Mouse (Mus musculus): Measurements from ENCODE around the gene Fasn. TPM values are rescaled to one million over a fixed set of nuclear protein-coding genes. Genes with fewer than 3 reads are reported as not detected.

Fasn gene
- polyA plus RNA-seq, 1 experiment from 2014 or later: 97.4 TPM

DNA sequence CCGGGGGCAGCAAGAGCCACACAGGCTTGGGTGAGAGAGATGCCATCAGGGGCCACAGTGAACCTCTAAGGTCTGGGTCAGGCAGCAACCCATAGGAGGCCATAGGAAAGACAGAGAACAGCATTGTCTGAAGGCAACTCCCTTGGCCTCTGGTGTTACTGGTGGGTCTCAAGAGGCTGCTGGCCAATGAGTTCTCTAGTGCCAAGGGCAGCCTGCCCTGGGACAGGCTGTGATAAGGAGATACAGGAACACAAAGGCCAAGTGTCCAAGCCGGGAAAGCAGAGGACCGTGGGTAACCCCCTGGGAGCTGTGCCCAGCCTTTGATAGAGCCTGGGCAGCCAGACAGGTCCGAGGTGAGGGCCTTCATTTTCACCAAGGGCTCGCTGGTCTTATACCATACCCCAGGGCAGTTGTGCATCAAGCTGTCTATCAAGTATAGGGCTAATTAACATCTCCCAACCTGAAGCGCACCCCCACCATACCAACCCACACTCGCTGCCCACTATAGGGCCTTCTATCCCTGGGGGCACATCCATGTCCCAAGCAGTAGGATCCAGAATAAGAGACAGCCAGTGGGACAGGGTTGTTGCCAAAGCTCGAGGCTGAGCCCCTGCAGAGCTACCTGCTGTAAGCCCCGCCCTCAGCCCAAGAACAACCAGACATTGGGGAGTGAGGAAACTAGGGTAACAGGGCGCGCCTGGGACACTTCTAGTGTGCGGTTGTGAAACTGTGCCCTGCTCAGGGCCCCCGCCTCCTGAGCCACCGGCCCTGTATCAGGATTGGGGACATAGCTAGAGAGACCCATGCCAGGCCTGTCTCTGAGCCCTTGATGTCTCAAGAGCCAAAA, 3.0 kb downstream of the Fasn start:
- Histone ChIP-seq H3K4me2 (ENCODE audit: low read length) (peak overlapping the region; percentile 68), H3K27ac (ENCODE audit: low read length) (no peak overlapping the region), H3K4me3 (replicated peaks; ENCODE audit: low read length) (peak overlapping the region; percentile 14), H3K9me3 (ENCODE audit: control insufficient read depth, low read length) (no peaks in the 10 kb centered on the region), H3K27me3 (replicated peaks; ENCODE audit: control insufficient read depth, insufficient read depth, low read length) (no peaks in the 10 kb centered on the region), H3K4me1 (replicated peaks; ENCODE audit: control insufficient read depth, insufficient read depth, low read length) (peaks cover 35% of the 10 kb centered on the region), H3K9ac (replicated peaks; ENCODE audit: low read depth, low read length) (peak overlapping the region; percentile 7; the same call in 1 of the 2 replicates), H3K36me3 (ENCODE audit: control insufficient read depth, insufficient read depth) (peaks cover 35% of the 10 kb centered on the region)
- no peak for ATAC-seq
- WGBS: 79% methylated on average over 14 of the region's 14 CpGs

DNA sequence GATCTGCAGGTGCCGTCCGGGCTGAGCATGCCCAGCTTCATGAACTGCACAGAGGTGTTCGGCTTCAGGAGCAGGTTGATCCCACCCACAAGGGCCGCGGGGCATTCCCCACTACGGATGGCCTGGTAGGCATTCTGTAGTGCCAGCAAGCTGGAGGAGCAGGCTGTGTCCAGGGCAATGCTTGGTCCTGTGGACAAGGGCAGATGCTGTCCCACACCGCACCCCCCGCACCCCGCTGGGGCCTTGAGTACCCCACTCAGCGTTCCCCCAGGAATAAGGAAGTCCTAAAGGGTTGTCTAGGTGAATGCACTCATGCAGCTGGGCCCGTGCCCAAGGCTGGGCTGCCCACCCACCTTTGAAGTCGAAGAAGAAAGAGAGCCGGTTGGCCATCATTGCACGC, 3.8 kb downstream of the Fasn start:
- no peak for ATAC-seq
- Histone ChIP-seq H3K36me3 (ENCODE audit: control insufficient read depth, insufficient read depth) (peaks cover 42% of the 10 kb centered on the region), H3K9me3 (ENCODE audit: control insufficient read depth, low read length) (no peaks in the 10 kb centered on the region), H3K4me1 (replicated peaks; ENCODE audit: control insufficient read depth, insufficient read depth, low read length) (peaks cover 33% of the 10 kb centered on the region), H3K9ac (replicated peaks; ENCODE audit: low read depth, low read length) (no peak overlapping the region), H3K4me2 (ENCODE audit: low read length) (no peak overlapping the region), H3K27ac (ENCODE audit: low read length) (no peak overlapping the region), H3K27me3 (replicated peaks; ENCODE audit: control insufficient read depth, insufficient read depth, low read length) (no peaks in the 10 kb centered on the region), H3K4me3 (replicated peaks; ENCODE audit: low read length) (no peak overlapping the region)
- 82% methylated on average over 14 of the region's 14 CpGs for WGBS

DNA sequence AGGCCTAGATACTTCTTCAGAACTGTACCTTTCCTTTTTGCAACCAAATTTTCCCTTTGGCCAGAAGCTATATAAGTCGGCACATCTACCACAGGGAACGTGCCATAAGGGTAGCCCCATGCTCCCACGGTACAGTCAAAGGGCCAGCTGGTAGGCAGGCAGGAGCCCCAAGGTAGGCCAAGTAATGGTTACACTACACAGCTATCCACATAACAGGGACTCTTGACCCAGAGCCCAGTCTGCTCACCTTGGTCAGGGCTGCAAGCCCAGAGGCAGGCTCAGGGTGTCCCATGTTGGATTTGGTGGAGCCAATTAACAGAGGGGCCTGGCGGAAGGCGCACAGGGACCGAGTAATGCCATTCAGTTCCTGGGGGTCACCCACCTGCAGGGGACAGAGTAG, 4.8 kb downstream of the Fasn start:
- peaks cover 26% of the 10 kb centered on the region for H3K4me1 ChIP-seq (replicated peaks; ENCODE audit: control insufficient read depth, insufficient read depth, low read length)
- no peak overlapping the region for H3K9ac ChIP-seq (replicated peaks; ENCODE audit: low read depth, low read length)
- ATAC-seq: no peak
- no peak overlapping the region for H3K4me2 ChIP-seq (ENCODE audit: low read length)
- WGBS: 95% methylated on average over 6 of the region's 6 CpGs
- H3K36me3 ChIP-seq (ENCODE audit: control insufficient read depth, insufficient read depth): peaks cover 50% of the 10 kb centered on the region
- H3K27me3 ChIP-seq (replicated peaks; ENCODE audit: control insufficient read depth, insufficient read depth, low read length): no peaks in the 10 kb centered on the region
- no peak overlapping the region for H3K27ac ChIP-seq (ENCODE audit: low read length)
- H3K4me3 ChIP-seq (replicated peaks; ENCODE audit: low read length): no peak overlapping the region
- no peaks in the 10 kb centered on the region for H3K9me3 ChIP-seq (ENCODE audit: control insufficient read depth, low read length)

DNA sequence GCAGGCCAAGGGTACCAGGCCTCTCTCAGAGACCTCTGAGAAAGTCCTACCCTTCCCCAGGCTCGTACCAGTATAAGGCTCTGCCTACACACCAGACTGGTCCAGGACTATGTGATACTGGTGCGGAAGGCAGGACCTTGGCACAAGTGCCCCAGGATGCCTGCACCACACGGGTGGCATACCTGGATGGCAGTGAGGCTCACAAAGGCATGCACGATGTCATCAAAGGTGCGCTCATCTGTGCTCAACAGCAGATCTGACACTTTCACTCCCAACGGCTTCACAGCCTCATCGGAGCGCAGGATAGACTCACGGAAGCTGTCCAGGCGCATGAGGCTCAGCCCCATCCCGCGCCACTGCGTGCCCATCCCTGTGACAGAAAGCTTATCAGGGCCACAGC, 6.1 kb downstream of the Fasn start:
- no peak for ATAC-seq
- no peak overlapping the region for H3K4me3 ChIP-seq (replicated peaks; ENCODE audit: low read length)
- no peaks in the 10 kb centered on the region for H3K27me3 ChIP-seq (replicated peaks; ENCODE audit: control insufficient read depth, insufficient read depth, low read length)
- no peak overlapping the region for H3K9ac ChIP-seq (replicated peaks; ENCODE audit: low read depth, low read length)
- H3K9me3 ChIP-seq (ENCODE audit: control insufficient read depth, low read length): no peaks in the 10 kb centered on the region
- H3K36me3 ChIP-seq (ENCODE audit: control insufficient read depth, insufficient read depth): peaks cover 62% of the 10 kb centered on the region
- H3K27ac ChIP-seq (ENCODE audit: low read length): no peak overlapping the region
- peaks cover 26% of the 10 kb centered on the region for H3K4me1 ChIP-seq (replicated peaks; ENCODE audit: control insufficient read depth, insufficient read depth, low read length)
- no peak overlapping the region for H3K4me2 ChIP-seq (ENCODE audit: low read length)
- WGBS: 92% methylated on average over 13 of the region's 13 CpGs

DNA sequence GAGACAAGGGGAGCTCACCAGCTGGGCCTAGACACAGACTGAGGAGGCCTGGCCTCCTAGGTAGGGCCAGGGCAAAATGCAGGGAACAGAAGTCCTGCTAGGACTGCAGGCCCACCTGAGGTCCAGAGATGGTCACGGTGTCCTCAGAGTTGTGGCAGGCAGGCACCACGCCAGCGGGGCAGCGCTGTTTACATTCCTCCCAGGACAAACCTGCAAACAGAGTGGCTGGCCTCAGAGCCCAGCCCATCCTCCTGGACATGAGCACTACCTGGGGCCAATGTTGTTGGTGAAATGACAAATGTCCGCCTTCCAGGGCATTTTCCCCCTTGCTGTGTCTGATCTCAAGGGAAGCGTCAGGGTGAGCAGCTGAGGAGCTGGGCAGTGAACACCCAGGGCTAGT, 7.0 kb downstream of the Fasn start:
- Histone ChIP-seq H3K4me1 (replicated peaks; ENCODE audit: control insufficient read depth, insufficient read depth, low read length) (peaks cover 19% of the 10 kb centered on the region), H3K9me3 (ENCODE audit: control insufficient read depth, low read length) (no peaks in the 10 kb centered on the region), H3K4me2 (ENCODE audit: low read length) (no peak overlapping the region), H3K36me3 (ENCODE audit: control insufficient read depth, insufficient read depth) (peaks cover 71% of the 10 kb centered on the region), H3K9ac (replicated peaks; ENCODE audit: low read depth, low read length) (no peak overlapping the region), H3K27ac (ENCODE audit: low read length) (no peak overlapping the region), H3K4me3 (replicated peaks; ENCODE audit: low read length) (no peak overlapping the region), H3K27me3 (replicated peaks; ENCODE audit: control insufficient read depth, insufficient read depth, low read length) (no peaks in the 10 kb centered on the region)
- WGBS: 96% methylated on average over 6 of the region's 6 CpGs
- no peak for ATAC-seq

DNA sequence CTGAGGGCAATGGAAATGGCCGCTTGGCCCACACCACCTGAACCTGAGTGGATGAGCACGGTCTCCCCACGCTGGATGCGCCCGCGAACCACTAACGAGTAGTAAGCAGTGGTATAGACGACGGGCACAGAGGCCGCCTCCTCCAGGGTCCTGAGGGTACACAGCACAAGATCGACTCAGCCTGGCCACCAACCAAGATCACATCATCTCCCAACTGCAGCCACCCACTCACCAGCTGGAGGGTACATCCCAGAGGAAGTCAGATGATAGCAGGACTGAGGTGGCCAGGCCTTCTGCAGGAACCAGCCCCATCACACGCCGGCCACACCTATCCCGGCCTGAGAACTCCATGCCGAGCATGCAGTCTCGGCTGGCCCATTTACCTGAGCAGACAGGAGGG, 12.3 kb downstream of the Fasn start:
- no peak for ATAC-seq

DNA sequence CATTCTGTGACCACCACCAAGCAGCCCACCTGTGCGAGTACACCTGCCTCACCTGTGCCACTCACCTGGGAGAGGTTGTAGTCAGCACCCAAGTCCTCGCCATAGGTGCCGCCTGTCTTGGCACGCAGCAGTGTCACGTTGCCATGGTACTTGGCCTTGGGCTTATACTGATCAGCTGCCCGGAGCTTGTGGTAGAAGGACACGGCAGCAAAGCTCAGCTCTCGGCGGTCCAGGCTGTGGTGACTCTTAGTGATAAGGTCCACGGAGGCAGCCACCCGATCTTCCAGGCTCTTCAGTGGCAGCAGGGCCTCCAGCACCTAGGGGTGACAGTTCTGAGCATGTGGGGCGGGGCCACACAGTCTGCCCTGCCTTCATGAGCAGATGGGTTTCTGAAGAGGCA, 16.3 kb downstream of the Fasn start:
- Histone ChIP-seq H3K4me2 (ENCODE audit: low read length) (no peak overlapping the region), H3K9me3 (ENCODE audit: control insufficient read depth, low read length) (no peaks in the 10 kb centered on the region), H3K27ac (ENCODE audit: low read length) (no peak overlapping the region), H3K4me1 (replicated peaks; ENCODE audit: control insufficient read depth, insufficient read depth, low read length) (no peaks in the 10 kb centered on the region), H3K27me3 (replicated peaks; ENCODE audit: control insufficient read depth, insufficient read depth, low read length) (no peaks in the 10 kb centered on the region), H3K4me3 (replicated peaks; ENCODE audit: low read length) (no peak overlapping the region), H3K36me3 (ENCODE audit: control insufficient read depth, insufficient read depth) (peaks cover 54% of the 10 kb centered on the region), H3K9ac (replicated peaks; ENCODE audit: low read depth, low read length) (no peak overlapping the region)
- WGBS: 94% methylated on average over 12 of the region's 12 CpGs
- no peak for ATAC-seq

More for the DNA sequence above, 12.3 kb downstream of the Fasn start:
- Histone ChIP-seq H3K27ac (ENCODE audit: low read length) (no peak overlapping the region), H3K4me3 (replicated peaks; ENCODE audit: low read length) (no peak overlapping the region), H3K9ac (replicated peaks; ENCODE audit: low read depth, low read length) (no peak overlapping the region), H3K27me3 (replicated peaks; ENCODE audit: control insufficient read depth, insufficient read depth, low read length) (no peaks in the 10 kb centered on the region), H3K4me1 (replicated peaks; ENCODE audit: control insufficient read depth, insufficient read depth, low read length) (no peaks in the 10 kb centered on the region), H3K4me2 (ENCODE audit: low read length) (no peak overlapping the region), H3K9me3 (ENCODE audit: control insufficient read depth, low read length) (no peaks in the 10 kb centered on the region), H3K36me3 (ENCODE audit: control insufficient read depth, insufficient read depth) (peaks cover 88% of the 10 kb centered on the region)
- WGBS: 94% methylated on average over 16 of the region's 16 CpGs

DNA sequence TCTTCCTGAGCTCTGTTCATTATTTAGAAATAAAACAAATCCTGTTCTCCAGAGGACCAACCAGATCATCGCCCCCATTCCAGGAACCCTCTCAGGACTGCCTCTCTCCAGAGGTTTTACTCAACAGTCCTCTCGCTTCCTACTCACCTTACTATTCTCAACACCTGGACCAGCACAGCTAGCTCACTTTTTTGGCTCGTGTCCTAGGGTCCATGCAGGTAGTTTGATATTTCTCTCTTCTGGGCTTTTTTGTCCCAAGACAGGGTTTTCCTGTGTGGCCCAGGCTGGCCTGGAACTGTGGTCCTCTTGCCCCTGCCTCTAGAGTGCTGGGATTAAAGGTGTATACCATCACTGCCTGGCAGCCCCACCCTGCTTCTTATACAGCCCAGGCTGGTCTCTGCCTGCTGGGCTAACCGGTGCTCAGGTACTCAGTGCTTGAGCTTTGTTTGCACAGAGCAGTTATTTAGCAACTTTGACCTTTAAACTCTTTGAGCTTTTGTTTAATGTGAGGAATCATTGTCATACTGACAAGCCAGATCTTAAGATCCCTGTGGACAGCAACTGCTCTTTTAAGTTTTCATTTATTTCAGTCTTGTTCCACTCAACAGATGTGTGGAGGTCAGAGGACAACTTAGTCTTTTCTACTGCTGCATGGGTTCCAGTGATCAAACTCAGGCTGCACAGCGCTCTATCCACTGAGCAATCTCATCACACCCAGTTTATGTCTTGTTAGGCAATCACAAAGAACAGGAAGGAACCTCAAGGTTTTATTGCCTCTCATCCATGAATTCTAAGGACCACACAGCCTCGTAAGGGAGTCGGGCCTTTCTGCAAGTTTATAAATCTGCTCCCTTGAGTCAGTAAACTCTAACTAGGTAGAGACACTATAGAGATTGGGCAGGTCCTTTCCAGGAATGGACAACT, 18.7 kb downstream of the Fasn start:
- Histone ChIP-seq H3K4me2 (ENCODE audit: low read length) (no peak overlapping the region), H3K4me3 (replicated peaks; ENCODE audit: low read length) (no peak overlapping the region), H3K4me1 (replicated peaks; ENCODE audit: control insufficient read depth, insufficient read depth, low read length) (no peaks in the 10 kb centered on the region), H3K27ac (ENCODE audit: low read length) (no peak overlapping the region), H3K36me3 (ENCODE audit: control insufficient read depth, insufficient read depth) (peaks cover 31% of the 10 kb centered on the region), H3K27me3 (replicated peaks; ENCODE audit: control insufficient read depth, insufficient read depth, low read length) (no peaks in the 10 kb centered on the region), H3K9me3 (ENCODE audit: control insufficient read depth, low read length) (no peaks in the 10 kb centered on the region), H3K9ac (replicated peaks; ENCODE audit: low read depth, low read length) (no peak overlapping the region)
- WGBS: 87% methylated on average over 7 of the region's 7 CpGs
- ATAC-seq: 0 out of 2 replicates have a peak, but pooled peaks have one; percentile 20

DNA sequence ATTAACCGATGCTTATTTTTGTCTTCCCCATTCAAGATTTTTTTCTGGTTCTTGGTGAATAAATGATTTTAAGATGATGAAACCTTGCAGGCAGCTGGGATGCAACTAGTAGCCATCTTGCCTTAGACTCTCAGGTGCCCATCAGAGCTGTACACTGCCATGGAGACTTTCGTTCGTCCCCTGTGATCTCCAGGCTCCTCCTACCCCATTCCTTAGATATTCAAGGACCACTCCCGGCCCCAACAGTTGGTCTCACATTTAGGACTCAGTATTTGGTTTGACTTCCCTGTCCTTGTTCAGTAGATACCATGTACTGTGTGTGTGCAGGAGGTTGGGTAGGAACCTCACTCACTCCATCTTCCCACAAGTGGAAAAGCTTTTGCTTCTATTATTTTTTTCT, 19.6 kb downstream of the Fasn start:
- Histone ChIP-seq H3K27me3 (replicated peaks; ENCODE audit: control insufficient read depth, insufficient read depth, low read length) (no peaks in the 10 kb centered on the region), H3K4me2 (ENCODE audit: low read length) (no peak overlapping the region), H3K9ac (replicated peaks; ENCODE audit: low read depth, low read length) (no peak overlapping the region), H3K9me3 (ENCODE audit: control insufficient read depth, low read length) (no peaks in the 10 kb centered on the region), H3K27ac (ENCODE audit: low read length) (no peak overlapping the region), H3K4me3 (replicated peaks; ENCODE audit: low read length) (no peak overlapping the region), H3K4me1 (replicated peaks; ENCODE audit: control insufficient read depth, insufficient read depth, low read length) (peaks cover 4% of the 10 kb centered on the region), H3K36me3 (ENCODE audit: control insufficient read depth, insufficient read depth) (peaks cover 23% of the 10 kb centered on the region)
- WGBS: 82% methylated on average over 4 of the region's 4 CpGs
- no peak for ATAC-seq
